Mouse (Mus musculus) ES-E14 (cell line): ENCODE measurements around the gene Stx5a. TPM values are rescaled to one million over a fixed set of nuclear protein-coding genes. Genes with fewer than 3 reads are reported as not detected.

Source experiments
- DNase-seq: peaks from one replicate; pipeline ENCODE4 v3.0.0-alpha.2; 2013; ENCODE audit warnings: low read depth, low spot score
- H3K27ac ChIP-seq: 2 replicates; pipeline ENCODE4 v1.5.1; 2012; ENCODE audit warnings: low read depth, mild to moderate bottlenecking, low read length, moderate library complexity, mixed read lengths; ENCODE audit not compliant: poor library complexity, insufficient read depth, severe bottlenecking
- H3K36me3 ChIP-seq: 2 replicates; pipeline ENCODE4 v1.6.1; 2012; ENCODE audit warnings: mild to moderate bottlenecking, low read length, moderate library complexity, mixed read lengths; ENCODE audit not compliant: control insufficient read depth, poor library complexity, insufficient read depth, severe bottlenecking
- H3K4me1 ChIP-seq, 2 experiments: fragments of 150-350 bp in 1 of 2; sonication (generic) in 1 of 2; 2 replicates each; pipeline ENCODE4 v1.6.1; 2012; ENCODE audit warnings: low read length in 2 of 2, mild to moderate bottlenecking in 1 of 2, mixed read lengths in 1 of 2; ENCODE audit not compliant: control insufficient read depth in 2 of 2, insufficient read depth in 2 of 2, poor library complexity in 1 of 2
- H3K4me3 ChIP-seq, 2 experiments: fragments of 150-350 bp in 1 of 2; sonication (generic) in 1 of 2; 2 replicates each; pipeline ENCODE4 v1.5.1; 2012; ENCODE audit warnings: low read length in 2 of 2, low read depth in 1 of 2, mild to moderate bottlenecking in 1 of 2, mixed read lengths in 1 of 2; ENCODE audit not compliant: insufficient read depth in 1 of 2, poor library complexity in 1 of 2, severe bottlenecking in 1 of 2
- H3K9ac ChIP-seq: 2 replicates; pipeline ENCODE4 v1.6.1; 2012; ENCODE audit warnings: low read depth, mild to moderate bottlenecking, low read length, mixed read lengths; ENCODE audit not compliant: poor library complexity, insufficient read depth, severe bottlenecking
- H3K9me3 ChIP-seq: fragments of 150-350 bp; sonication (generic); 2 replicates; pipeline ENCODE4 v1.6.1; 2012; ENCODE audit warnings: low read depth, mild to moderate bottlenecking, low read length; ENCODE audit not compliant: control insufficient read depth, insufficient read depth
- CHD2 ChIP-seq: IDR thresholded peaks from 2 replicates; pipeline ENCODE4 v1.6.1; 2014; ENCODE audit warnings: mild to moderate bottlenecking, low read depth, low read length, inconsistent platforms
- HCFC1 ChIP-seq: IDR thresholded peaks from 2 replicates; pipeline ENCODE4 v1.6.1; 2012; ENCODE audit warnings: low read length, inconsistent platforms, borderline replicate concordance; ENCODE audit not compliant: insufficient read depth
- MAFK ChIP-seq: IDR thresholded peaks from 2 replicates; pipeline ENCODE4 v1.6.1; 2014; ENCODE audit warnings: mild to moderate bottlenecking, low read depth, low read length, inconsistent platforms; ENCODE audit not compliant: insufficient read depth
- ZC3H11A ChIP-seq: IDR thresholded peaks from 2 replicates; pipeline ENCODE4 v1.6.1; 2012; ENCODE audit warnings: low read depth, mild to moderate bottlenecking, inconsistent platforms, low read length, borderline replicate concordance
- ZNF384 ChIP-seq: IDR thresholded peaks from 2 replicates; pipeline ENCODE4 v1.6.1; 2012; ENCODE audit warnings: low read depth, low read length, inconsistent platforms
- in situ Hi-C, 2 experiments: fragments of 600-800 bp; cut with MboI; formaldehyde crosslinking; loops; one replicate each; pipeline ENCODE4 v1.15.1; 2025; ENCODE audit warnings: low sequenced_read_pairs in 2 of 2, inconsistent platforms in 1 of 2; ENCODE audit not compliant: unreplicated experiment in 2 of 2
- total RNA-seq: library from RNA; depleted of rRNA; stranded (reverse); fragments of 300-350 nt; gene quantifications from 2 replicates; pipeline ENCODE4 v1.2.3, GENCODE M21; 2012

Gene Stx5a
- total RNA-seq, 1 experiment, result 66.3 TPM

DNA sequence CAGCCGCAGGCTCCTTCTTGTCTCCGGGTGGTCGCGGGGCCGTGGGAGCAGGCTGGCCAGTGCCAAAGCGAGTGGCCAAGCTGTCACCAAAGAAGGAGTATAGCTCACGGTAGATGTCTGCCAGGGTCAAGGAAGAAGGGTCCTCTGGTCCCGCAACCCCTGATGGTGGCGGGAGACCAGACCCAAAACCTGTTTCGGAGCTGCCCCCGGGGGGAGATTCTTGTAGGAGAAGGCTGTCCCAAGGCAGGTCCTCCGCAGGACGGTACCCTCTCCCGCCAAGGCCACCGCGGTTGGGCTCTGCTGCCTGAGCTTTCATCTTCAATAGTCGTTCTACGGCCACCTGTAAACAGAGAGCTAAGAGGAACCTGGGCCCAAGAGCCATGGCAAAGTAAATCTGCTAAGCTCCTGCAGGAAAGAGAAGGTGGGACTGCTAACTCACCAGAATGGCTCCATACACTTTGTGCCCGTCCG is 33.8 kb downstream of the Stx5a start:
- peaks cover 23% of the 10 kb centered on the region for H3K36me3 ChIP-seq
- in situ Hi-C loops, result no loop called here

GRCm38 (mm10) chr19:8786008-8786781 is 45.0 kb downstream of the Stx5a start, which contains the start of gene Taf6l:
Gene Taf6l (minus strand): TSS chr19:8786417.
- peak; percentile 96 for DNase-seq
- peaks cover 15% of the 10 kb centered on the region; the same call in 1 of the 2 replicates for H3K36me3 ChIP-seq
- peaks cover 0 to 8% of the 10 kb centered on the region in 2 experiments; a peak in 3 of 4 replicates for H3K4me1 ChIP-seq
- in situ Hi-C loops, result no loop called here
- H3K9me3 ChIP-seq, result no peaks in the 10 kb centered on the region
- peak within 1 kb of the TSS; percentile 73 for H3K9ac ChIP-seq
- H3K27ac ChIP-seq, result peak within 1 kb of the TSS; percentile 57; the same call in 1 of the 2 replicates
- H3K4me3 ChIP-seq, result peak within 1 kb of the TSS; percentile 74 to 82
- 0 out of 2 replicates have a peak, but pooled peaks have one; percentile 5 for TF ChIP-seq ZNF384
- TF ChIP-seq ZC3H11A, result no peak

More for the DNA sequence above, 33.8 kb downstream of the Stx5a start:
- Histone ChIP-seq H3K9me3 (no peaks in the 10 kb centered on the region), H3K4me1 (peaks cover 0 to 7% of the 10 kb centered on the region in 2 experiments; a peak in 3 of 4 replicates), H3K4me3 (peak overlapping the region; percentile 81 to 88), H3K27ac (peak overlapping the region; percentile 94), H3K9ac (peak overlapping the region; percentile 96)
- no peak for TF ChIP-seq MAFK
- no peak for TF ChIP-seq CHD2
- TF ChIP-seq ZNF384, result no peak
- TF ChIP-seq ZC3H11A, result no peak
- TF ChIP-seq HCFC1, result no peak
- no peak for DNase-seq

DNA sequence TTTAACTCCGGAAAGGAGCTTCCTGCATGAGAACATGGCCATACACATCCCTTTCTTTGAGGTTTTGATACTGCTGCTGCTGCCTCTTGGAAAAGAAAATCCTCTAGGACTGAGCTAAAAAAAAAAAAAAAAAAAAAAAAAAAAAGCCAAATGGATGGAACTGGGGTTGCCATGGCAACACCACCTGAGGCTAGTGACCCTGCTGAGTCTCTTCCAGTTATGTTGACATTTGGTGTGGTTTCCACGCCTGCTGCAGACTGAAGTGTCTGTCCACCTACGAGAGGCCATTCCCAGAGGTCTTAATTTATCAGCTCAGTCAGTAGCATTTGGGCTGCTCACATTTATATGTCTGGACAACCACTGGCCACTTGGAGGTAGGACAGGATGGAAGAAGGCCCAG is 47.3 kb downstream of the Stx5a start:
- Histone ChIP-seq H3K4me1 (peaks cover 0 to 8% of the 10 kb centered on the region in 2 experiments; a peak in 3 of 4 replicates), H3K9ac (no peak overlapping the region), H3K27ac (no peak overlapping the region), H3K9me3 (no peaks in the 10 kb centered on the region), H3K4me3 (no peak overlapping the region), H3K36me3 (peaks cover 10% of the 10 kb centered on the region)
- DNase-seq, result no peak
- in situ Hi-C loops, result no loop called here
- no peak for TF ChIP-seq HCFC1
- peak; percentile 95 for TF ChIP-seq ZNF384
- no peak for TF ChIP-seq CHD2
- no peak for TF ChIP-seq MAFK

DNA sequence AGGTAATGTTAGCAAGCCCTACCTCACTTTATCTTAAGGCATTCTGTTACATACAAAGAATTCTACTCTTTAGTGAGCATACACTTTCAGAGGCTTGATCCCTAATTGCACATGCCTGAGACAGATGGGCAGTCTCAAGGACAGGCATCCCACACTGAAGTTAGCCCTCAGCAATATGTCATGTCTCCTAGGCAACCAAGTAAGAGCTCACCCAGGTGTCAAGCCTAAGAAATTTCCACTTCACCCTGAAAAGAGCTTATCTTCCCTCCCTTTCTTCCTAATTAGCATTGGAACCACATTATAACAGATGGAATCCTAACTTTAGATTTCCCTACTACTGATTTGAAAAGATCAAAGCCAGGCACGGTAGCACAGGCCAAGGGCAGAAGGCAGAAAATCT is 48.0 kb downstream of the Stx5a start:
- in situ Hi-C loops, result no loop called here
- no peak overlapping the region for H3K9ac ChIP-seq
- no peak for DNase-seq
- H3K27ac ChIP-seq, result no peak overlapping the region
- H3K9me3 ChIP-seq, result no peaks in the 10 kb centered on the region
- peaks cover 0 to 8% of the 10 kb centered on the region in 2 experiments; a peak in 3 of 4 replicates for H3K4me1 ChIP-seq
- peaks cover 12% of the 10 kb centered on the region for H3K36me3 ChIP-seq
- no peak overlapping the region for H3K4me3 ChIP-seq
- no peak for TF ChIP-seq HCFC1
- no peak for TF ChIP-seq CHD2
- no peak for TF ChIP-seq MAFK
- TF ChIP-seq ZC3H11A, result no peak
- no peak for TF ChIP-seq ZNF384
